Mouse (Mus musculus) 3134 (cell line): ENCODE measurements at regions not wholly inside any gene's neighbourhood (a gene's known extent, or its start where the extent isn't known, plus 50 kb on each side); places are given as distances from the start of the nearest gene placed in this dataset.
"Not testable (repeated sequence)": the region's sequence is repeated elsewhere in the genome, so short reads cannot be mapped to it uniquely, and the experiment has no call there.

Source experiments
- DNase-seq: peaks from one replicate; pipeline ENCODE4 v3.0.0-alpha.2; 2011; ENCODE audit warnings: low spot score; ENCODE audit not compliant: insufficient read length; ENCODE audit errors: extremely low read depth

GRCm38 (mm10) chr1:194452480-194452879 lies 165.5 kb upstream of the Plxna2 start:
- DNase-seq: no peak

GRCm38 (mm10) chr1:194443681-194444080 lies 174.3 kb upstream of the Plxna2 start:
- no peak for DNase-seq

GRCm38 (mm10) chr1:194437301-194437700 lies 180.7 kb upstream of the Plxna2 start:
- no peak for DNase-seq

- DNase-seq: no peak
Observed at GRCm38 (mm10) chr1:194435060-194435459, 183.0 kb upstream of the Plxna2 start.

- no peak for DNase-seq
Observed at GRCm38 (mm10) chr1:194428586-194428985, 189.4 kb upstream of the Plxna2 start.

GRCm38 (mm10) chr1:194426293-194426692 lies 191.7 kb upstream of the Plxna2 start:
- no peak for DNase-seq

GRCm38 (mm10) chr1:194424201-194424600 lies 193.8 kb upstream of the Plxna2 start:
- DNase-seq: no peak

GRCm38 (mm10) chr1:194412193-194412592 lies 205.8 kb upstream of the Plxna2 start:
- no peak for DNase-seq

GRCm38 (mm10) chr1:194411788-194412187 lies 206.2 kb upstream of the Plxna2 start:
- DNase-seq: no peak

- DNase-seq: no peak
Observed at GRCm38 (mm10) chr1:194399281-194399680, 218.7 kb upstream of the Plxna2 start.

- no peak for DNase-seq
Observed at GRCm38 (mm10) chr1:194396754-194397460, 221.1 kb upstream of the Plxna2 start.

- DNase-seq: no peak
Observed at GRCm38 (mm10) chr1:194393720-194394119, 224.3 kb upstream of the Plxna2 start.

GRCm38 (mm10) chr1:194390202-194390601 lies 227.8 kb upstream of the Plxna2 start:
- DNase-seq: no peak

- DNase-seq: no peak
Observed at GRCm38 (mm10) chr1:194378135-194378534, 239.9 kb upstream of the Plxna2 start.

- DNase-seq: not testable (repeated sequence)
Observed at GRCm38 (mm10) chr1:194373511-194373910, 244.5 kb upstream of the Plxna2 start.

GRCm38 (mm10) chr1:194363917-194364316 lies 254.1 kb upstream of the Plxna2 start:
- no peak for DNase-seq

- no peak for DNase-seq
Observed at GRCm38 (mm10) chr1:194363129-194363768, 254.8 kb upstream of the Plxna2 start.

- DNase-seq: no peak
Observed at GRCm38 (mm10) chr1:194362298-194362697, 255.7 kb upstream of the Plxna2 start.

- no peak for DNase-seq
Observed at GRCm38 (mm10) chr1:194361316-194361715, 256.7 kb upstream of the Plxna2 start.

- no peak for DNase-seq
Observed at GRCm38 (mm10) chr1:194354332-194355120, 263.5 kb upstream of the Plxna2 start.

- DNase-seq: no peak
Observed at GRCm38 (mm10) chr1:194345304-194346033, 272.5 kb upstream of the Plxna2 start.
